Mouse (Mus musculus) embryonic fibroblast, embryonic 13.5 days (primary cell): ENCODE data around the gene Ablim1. TPM values are rescaled to one million over a fixed set of nuclear protein-coding genes. Genes with fewer than 3 reads are reported as not detected.
A peak's percentile ranks its signal among the peaks of the same experiment; 100 is the strongest.

Source experiments
- H3K27ac ChIP-seq: 2 replicates; pipeline ENCODE4 v1.5.1; 2012; ENCODE audit warnings: low read length, control low read depth, inconsistent platforms; ENCODE audit not compliant: insufficient read depth
- H3K4me1 ChIP-seq: 2 replicates; pipeline ENCODE4 v1.6.1; 2011; ENCODE audit warnings: low read length; ENCODE audit not compliant: control insufficient read depth, insufficient read depth
- H3K4me3 ChIP-seq: 2 replicates; pipeline ENCODE4 v1.5.1; 2011; ENCODE audit warnings: mild to moderate bottlenecking, control low read depth, low read length; ENCODE audit not compliant: insufficient read depth
- CTCF ChIP-seq: IDR thresholded peaks from 2 replicates; pipeline ENCODE4 v1.5.1; 2011; ENCODE audit warnings: mild to moderate bottlenecking, control low read depth, low read length, moderate library complexity, borderline replicate concordance; ENCODE audit not compliant: insufficient read depth
- POLR2A ChIP-seq: IDR thresholded peaks from 2 replicates; pipeline ENCODE4 v1.6.1; 2011; ENCODE audit warnings: low read depth, mild to moderate bottlenecking, control low read depth, low read length, moderate library complexity
- polyA plus RNA-seq: library from polyadenylated mRNA; stranded (reverse); fragments of >200 nt; gene quantifications from 2 replicates; pipeline ENCODE4 v1.2.4, GENCODE M21; 2011; ENCODE audit warnings: low read depth; ENCODE audit not compliant: missing spikeins, insufficient read length

Ablim1 gene
- polyA plus RNA-seq, 1 experiment = 24.0 TPM

DNA sequence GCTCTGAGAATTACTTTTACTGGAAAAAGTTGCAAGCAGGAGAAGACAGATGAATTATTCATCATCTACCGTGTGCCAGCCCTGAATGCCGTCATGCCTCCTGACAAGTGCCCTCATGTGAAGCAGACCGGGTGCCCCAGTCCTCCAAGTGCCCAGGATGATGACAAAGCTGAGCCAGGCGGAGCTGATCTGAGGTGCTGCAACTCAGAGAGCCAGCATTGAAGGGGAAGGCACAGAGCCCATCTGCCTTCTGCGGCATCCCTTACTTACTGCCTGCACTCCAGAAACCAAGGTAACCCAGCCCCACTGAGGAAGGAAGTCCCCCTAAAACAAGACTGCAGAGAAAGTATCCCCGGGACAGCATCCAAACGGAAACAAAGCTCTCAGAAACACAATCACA is 76.3 kb downstream of the Ablim1 start:
- H3K27ac ChIP-seq = peak overlapping the region; percentile 29; the same call in 1 of the 2 replicates
- TF ChIP-seq CTCF (no peak), POLR2A (no peak)
- H3K4me1 ChIP-seq = peaks cover 13% of the 10 kb centered on the region
- H3K4me3 ChIP-seq = no peak overlapping the region

DNA sequence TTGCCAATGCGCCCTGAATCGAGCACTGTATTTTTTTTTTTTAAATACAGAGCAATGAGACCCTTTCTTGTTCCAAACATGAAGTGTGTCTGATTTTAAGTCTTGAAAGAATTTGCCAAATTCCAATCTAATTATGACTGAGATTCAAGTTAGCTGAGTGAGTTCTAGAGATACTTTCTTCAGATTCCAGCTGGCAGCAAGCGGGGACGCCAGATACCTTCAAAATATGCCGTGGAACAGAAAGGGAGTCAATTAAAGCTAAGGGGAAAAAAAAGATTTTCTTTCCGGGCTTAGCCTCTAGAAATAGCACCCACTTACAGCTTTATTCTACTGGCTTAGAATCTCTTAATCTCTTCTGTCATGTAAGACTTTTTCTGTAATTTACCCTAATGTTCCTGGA is 77.2 kb downstream of the Ablim1 start:
- H3K27ac ChIP-seq = peak overlapping the region; percentile 31; the same call in 1 of the 2 replicates
- H3K4me3 ChIP-seq = no peak overlapping the region
- peaks cover 13% of the 10 kb centered on the region for H3K4me1 ChIP-seq
- TF ChIP-seq POLR2A (no peak), CTCF (no peak)

DNA sequence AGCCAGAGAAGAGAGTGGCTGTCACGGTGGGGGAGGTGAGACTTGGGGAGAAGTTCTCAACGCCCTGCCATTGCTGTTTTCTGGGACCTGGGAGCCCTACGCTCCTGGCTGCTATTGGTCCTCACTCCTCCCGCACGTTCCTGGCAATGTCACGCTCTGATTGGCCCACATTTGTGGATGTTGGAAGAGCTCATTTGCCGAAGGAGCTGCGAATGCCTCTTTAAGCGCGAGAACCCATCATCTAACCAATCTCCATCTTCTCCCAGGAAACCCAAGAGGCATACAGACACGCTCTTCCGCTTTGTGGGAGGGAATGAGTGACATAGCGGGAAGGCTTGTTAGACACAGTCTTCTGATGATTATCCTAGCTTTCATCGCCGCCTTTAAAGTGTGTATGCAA is 78.1 kb downstream of the Ablim1 start:
- peaks cover 13% of the 10 kb centered on the region for H3K4me1 ChIP-seq
- H3K27ac ChIP-seq = no peak overlapping the region
- TF ChIP-seq CTCF (no peak), POLR2A (no peak)
- no peak overlapping the region for H3K4me3 ChIP-seq

DNA sequence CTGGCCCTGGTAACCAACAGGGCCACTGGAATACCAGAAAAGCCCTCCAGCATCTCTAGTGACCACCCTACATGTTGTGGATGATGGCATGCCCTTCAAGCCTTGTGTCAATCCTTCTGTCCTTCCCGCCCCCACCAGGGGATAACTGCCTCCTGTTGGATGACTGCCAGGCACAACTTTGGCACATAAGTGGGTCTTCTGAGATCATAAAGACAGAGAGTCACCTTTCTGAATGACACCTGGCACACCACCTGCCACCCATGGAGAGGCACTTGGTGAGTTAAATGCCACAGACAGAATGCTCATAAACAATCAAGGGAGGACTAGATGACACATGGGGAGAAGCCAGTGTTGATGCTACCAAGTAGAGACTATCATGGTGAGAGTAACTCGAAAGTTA is 78.8 kb downstream of the Ablim1 start:
- Histone ChIP-seq H3K4me1 (peaks cover 9% of the 10 kb centered on the region), H3K4me3 (no peak overlapping the region), H3K27ac (no peak overlapping the region)
- TF ChIP-seq POLR2A (no peak), CTCF (no peak)

DNA sequence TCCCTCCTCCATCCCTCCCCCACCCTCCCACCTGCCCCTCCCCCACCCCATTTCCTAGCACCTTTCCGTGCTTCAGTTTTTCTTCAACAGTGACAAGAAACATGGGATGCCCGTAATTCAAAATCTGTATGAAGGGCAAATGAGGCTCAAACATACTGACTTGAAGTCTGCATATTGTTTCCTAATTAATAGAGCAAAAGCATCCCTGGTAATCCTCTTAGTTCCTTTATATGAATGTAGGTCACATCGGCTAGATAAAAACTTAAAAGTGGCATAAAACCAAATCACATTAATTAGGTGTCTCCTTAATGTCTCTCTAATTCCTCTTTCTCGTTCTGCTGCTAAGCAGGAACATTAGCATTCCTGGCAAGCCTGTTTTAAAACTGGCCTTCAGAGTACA is 83.7 kb downstream of the Ablim1 start:
- Histone ChIP-seq H3K4me1 (no peaks in the 10 kb centered on the region), H3K27ac (no peak overlapping the region), H3K4me3 (no peak overlapping the region)
- TF ChIP-seq CTCF (no peak), POLR2A (no peak)

DNA sequence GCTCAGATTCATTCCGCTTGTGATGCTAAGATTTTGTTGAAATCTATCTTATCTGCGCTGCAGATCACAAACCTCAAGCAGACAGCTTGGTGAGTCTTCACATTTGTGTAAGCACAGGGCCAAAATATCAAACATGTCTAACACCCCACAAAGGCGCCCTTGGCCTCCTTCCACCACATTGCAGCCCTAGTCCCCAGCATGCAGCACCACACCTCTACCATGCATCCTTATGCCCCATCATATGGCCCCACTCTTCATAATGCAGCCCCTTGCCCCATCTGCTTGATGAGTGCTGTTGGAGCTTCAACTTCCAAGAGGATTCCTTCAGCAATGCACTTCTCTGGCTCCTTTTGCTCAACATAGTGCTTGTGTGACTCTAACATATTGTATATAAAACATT is 85.6 kb downstream of the Ablim1 start:
- Histone ChIP-seq H3K4me3 (no peak overlapping the region), H3K4me1 (no peaks in the 10 kb centered on the region), H3K27ac (no peak overlapping the region)
- TF ChIP-seq POLR2A = no peak
- TF ChIP-seq CTCF = no peak

DNA sequence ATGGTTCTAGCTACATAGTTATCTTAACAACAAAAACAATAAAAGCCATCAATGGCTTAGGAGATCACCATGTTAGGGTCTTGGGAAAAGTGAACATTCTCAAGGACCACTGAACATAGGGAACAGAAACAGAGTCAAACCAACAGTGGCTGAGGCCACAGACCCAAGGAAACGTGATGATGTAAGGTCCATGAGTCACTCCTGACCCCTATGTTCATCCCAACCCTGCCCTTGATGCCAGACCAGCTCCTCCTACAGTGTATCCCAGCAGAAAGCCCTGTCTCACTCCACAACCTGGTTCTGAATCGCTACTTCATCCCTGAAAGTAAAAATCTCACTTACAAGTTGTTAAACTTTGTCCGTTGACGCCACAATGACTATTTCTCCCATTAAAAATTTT is 86.1 kb downstream of the Ablim1 start:
- Histone ChIP-seq H3K27ac (no peak overlapping the region), H3K4me1 (no peaks in the 10 kb centered on the region), H3K4me3 (no peak overlapping the region)
- TF ChIP-seq POLR2A = no peak
- no peak for TF ChIP-seq CTCF

DNA sequence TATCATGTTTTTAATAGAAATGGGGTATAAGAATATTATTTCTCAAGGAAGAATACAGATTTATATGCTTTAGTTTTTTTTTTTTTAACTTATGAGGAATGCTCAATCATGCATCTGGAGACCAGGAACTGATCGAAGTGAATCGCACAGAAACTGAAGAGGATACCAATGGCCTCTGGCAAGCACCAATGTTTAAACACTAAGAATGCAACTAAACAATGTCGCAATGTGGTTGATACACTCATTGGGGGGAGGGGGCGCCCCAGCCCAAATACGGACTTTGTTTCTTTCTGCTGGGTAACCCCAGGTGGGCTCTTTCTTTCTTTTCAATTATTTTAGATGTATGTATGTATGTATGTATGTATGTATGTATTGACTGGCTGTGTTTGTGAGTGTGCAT is 90.3 kb downstream of the Ablim1 start:
- H3K4me3 ChIP-seq = no peak overlapping the region
- no peak for TF ChIP-seq POLR2A
- no peak for TF ChIP-seq CTCF
- H3K4me1 ChIP-seq = peaks cover 6% of the 10 kb centered on the region; the same call in 1 of the 2 replicates
- no peak overlapping the region for H3K27ac ChIP-seq

DNA sequence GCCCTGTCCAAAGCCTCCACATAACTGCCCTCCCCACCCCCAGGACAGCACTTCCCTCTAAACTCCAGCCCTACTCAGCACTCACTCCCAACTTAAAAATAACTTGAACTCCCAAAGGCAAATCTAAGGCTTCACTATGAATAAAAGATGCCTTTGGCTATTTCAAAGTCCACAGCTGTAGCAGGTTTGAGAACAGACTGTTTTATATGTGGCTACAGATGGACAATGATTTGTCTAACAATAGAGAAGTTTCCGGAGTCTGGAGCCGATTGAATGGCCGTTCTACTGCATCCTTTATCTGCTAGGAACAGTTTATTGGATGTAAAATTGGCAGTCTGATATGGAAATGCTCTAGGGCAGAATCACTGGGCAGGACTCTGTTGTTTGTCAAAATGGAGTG is 91.0 kb downstream of the Ablim1 start:
- Histone ChIP-seq H3K27ac (no peak overlapping the region), H3K4me3 (no peak overlapping the region), H3K4me1 (peaks cover 6% of the 10 kb centered on the region; the same call in 1 of the 2 replicates)
- TF ChIP-seq POLR2A (no peak), CTCF (no peak)

DNA sequence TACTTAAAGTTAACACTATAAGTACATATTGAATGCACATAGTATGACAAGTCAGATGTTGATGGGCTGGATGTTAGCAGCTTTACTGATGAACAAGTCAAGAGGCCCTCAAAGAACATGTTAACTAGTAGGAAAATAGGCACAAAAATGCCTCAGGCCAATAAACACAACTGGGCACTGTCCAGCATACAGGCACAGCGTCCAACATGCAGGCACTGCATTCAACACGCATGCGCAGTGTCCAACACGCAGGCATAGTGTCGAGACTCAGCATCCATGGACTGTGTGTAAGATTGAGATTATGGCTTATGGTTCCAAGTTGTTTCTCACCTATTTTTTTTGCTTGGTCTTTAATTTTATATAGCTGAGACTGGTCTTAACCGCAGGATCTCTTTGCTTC is 92.1 kb downstream of the Ablim1 start:
- no peak overlapping the region for H3K27ac ChIP-seq
- peaks cover 6% of the 10 kb centered on the region; the same call in 1 of the 2 replicates for H3K4me1 ChIP-seq
- no peak overlapping the region for H3K4me3 ChIP-seq
- TF ChIP-seq CTCF (no peak), POLR2A (no peak)

DNA sequence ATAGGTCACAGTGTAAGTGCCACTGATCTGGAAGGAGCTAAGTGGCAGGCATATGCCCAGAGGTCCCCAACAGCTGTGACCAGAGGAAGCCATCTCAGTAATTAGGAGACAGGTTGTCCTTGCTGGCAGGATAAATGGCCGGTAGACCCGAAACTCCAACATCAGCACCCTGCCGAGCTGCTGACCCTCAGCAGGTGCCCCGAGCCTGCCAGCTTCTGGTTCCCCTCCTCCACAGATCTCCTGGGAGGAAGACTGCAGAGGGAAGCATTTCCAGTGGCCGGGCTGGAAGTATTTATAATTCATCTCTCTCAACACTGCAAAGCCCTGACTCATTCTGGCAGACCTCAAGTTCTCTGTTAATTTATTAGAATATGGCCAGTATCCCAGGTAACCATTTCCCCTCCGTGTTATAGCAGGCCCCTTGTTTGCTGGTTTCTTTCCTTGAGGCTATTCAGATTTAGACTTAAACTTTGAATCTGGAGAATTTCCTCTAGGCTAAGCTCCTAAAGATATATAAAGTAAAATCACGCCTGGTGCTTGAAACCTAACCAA is 93.0 kb downstream of the Ablim1 start:
- H3K4me3 ChIP-seq = no peak overlapping the region
- H3K27ac ChIP-seq = no peak overlapping the region
- H3K4me1 ChIP-seq = peaks cover 6% of the 10 kb centered on the region; the same call in 1 of the 2 replicates
- TF ChIP-seq POLR2A (no peak), CTCF (no peak)
